Mouse (Mus musculus): Measurements from ENCODE around the gene Zscan22. TPM values are rescaled to one million over a fixed set of nuclear protein-coding genes. Genes with fewer than 3 reads are reported as not detected.
A peak's percentile ranks its signal among the peaks of the same experiment; 100 is the strongest.
"Not testable (repeated sequence)": the region's sequence is repeated elsewhere in the genome, so short reads cannot be mapped to it uniquely, and the experiment has no call there.

Gene Zscan22
- polyA plus RNA-seq, 1 experiment from 2014 or later = 4.4 TPM

DNA sequence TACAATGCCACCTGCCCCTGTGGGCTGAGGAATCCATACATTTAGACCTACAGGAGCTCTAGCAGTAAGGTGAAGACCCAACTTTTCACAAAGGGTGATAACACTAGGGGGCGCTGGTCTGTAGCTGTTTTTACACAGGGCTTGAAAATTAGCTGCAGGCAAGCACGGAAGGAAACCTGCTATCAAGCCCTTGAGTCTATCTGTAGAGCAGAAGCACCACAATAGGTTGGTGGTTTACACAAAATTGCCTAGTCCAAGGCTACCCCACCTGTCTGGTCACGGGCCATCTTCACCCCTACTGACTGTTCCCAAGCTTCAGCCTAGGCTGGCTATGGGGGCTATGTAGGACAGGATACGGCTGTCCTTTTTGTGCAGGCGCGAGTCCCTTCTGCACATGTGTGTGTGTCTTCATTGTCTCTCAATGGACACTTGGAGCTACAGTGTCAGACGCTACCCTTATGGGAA lies 11.9 kb downstream of the Zscan22 start:
- Histone ChIP-seq H3K36me3 (ENCODE audit: control insufficient read depth, insufficient read depth) (peaks cover 23% of the 10 kb centered on the region), H3K27me3 (replicated peaks; ENCODE audit: control insufficient read depth, insufficient read depth, low read length) (no peaks in the 10 kb centered on the region), H3K4me1 (replicated peaks; ENCODE audit: control insufficient read depth, insufficient read depth, low read length) (0 out of 2 replicates have a peak, but pooled peaks cover 3% of the 10 kb centered on the region), H3K4me3 (ENCODE audit: low read depth, low read length) (peak overlapping the region; percentile 55), H3K9ac (ENCODE audit: low read depth, low read length) (peak overlapping the region; percentile 71), H3K27ac (ENCODE audit: low read depth, low read length) (peak overlapping the region; percentile 93), H3K9me3 (ENCODE audit: control insufficient read depth) (no peaks in the 10 kb centered on the region), H3K4me2 (replicated peaks; ENCODE audit: low read depth) (peak overlapping the region; percentile 69)
- TF ChIP-seq CTCF (IDR thresholded peaks at IDR 0.05; ENCODE audit: low read depth) = peak; percentile 86
- peak; percentile 40 for ATAC-seq
- 38% methylated on average over 7 of the region's 7 CpGs for WGBS

DNA sequence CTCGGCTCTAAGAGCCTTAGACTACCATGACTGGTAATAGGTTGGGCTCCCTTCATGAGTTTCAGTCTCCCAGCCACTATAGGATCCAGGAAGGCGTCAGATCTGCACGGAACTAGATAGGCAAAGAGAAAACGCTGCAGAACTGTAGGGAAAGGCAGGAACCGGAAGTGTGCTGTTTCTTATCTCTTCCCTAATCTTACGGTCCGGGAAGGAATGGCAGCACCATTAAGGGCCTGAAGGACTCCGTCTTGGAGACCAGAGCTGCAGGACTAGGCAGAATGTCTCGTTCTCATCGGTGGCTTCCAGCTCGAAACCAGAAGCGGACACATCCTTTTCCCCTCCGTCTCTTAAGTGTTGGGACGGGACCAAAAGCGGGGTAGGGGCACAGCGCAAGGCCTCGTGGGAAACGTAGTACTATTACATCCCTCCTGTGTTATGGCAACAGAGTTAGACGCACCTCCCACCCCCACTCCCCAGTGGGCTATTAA lies 12.6 kb downstream of the Zscan22 start:
- 5% methylated on average over 19 of the region's 19 CpGs for WGBS
- Histone ChIP-seq H3K4me1 (replicated peaks; ENCODE audit: control insufficient read depth, insufficient read depth, low read length) (0 out of 2 replicates have a peak, but pooled peaks cover 3% of the 10 kb centered on the region), H3K9ac (ENCODE audit: low read depth, low read length) (peak overlapping the region; percentile 71), H3K27ac (ENCODE audit: low read depth, low read length) (peak overlapping the region; percentile 93), H3K9me3 (ENCODE audit: control insufficient read depth) (no peaks in the 10 kb centered on the region), H3K36me3 (ENCODE audit: control insufficient read depth, insufficient read depth) (peaks cover 22% of the 10 kb centered on the region), H3K4me2 (replicated peaks; ENCODE audit: low read depth) (peak overlapping the region; percentile 69), H3K4me3 (ENCODE audit: low read depth, low read length) (peak overlapping the region; percentile 55), H3K27me3 (replicated peaks; ENCODE audit: control insufficient read depth, insufficient read depth, low read length) (no peaks in the 10 kb centered on the region)
- peak; percentile 83 for ATAC-seq
- no peak for TF ChIP-seq CTCF (IDR thresholded peaks at IDR 0.05; ENCODE audit: low read depth)

DNA sequence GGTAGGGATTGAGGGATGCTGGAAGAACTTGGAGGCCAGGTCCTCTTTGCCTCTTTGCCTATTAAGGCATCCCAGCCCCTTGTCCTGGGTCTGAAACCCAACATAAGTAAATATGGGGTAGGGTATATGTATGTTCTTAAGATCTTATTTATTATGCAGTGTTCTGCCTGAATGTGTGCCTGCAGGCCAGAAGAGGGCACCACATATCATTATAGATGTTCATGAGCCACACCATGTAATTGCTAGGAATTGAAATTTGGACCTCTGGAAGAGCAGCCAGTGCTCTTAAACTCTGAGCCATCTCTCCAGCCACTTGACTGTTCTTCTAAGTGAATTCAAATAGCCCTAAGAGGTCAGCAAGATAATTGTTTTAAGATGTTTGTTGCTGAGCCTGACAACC lies 15.9 kb downstream of the Zscan22 start:
- peak; percentile 72 for TF ChIP-seq CTCF (IDR thresholded peaks at IDR 0.05; ENCODE audit: low read depth)
- no peak overlapping the region for H3K9ac ChIP-seq (ENCODE audit: low read depth, low read length)
- H3K27ac ChIP-seq (ENCODE audit: low read depth, low read length) = no peak overlapping the region
- no peak overlapping the region for H3K4me3 ChIP-seq (ENCODE audit: low read depth, low read length)
- H3K4me2 ChIP-seq (replicated peaks; ENCODE audit: low read depth) = no peak overlapping the region
- 0 out of 2 replicates have a peak, but pooled peaks cover 4% of the 10 kb centered on the region for H3K36me3 ChIP-seq (ENCODE audit: control insufficient read depth, insufficient read depth)
- ATAC-seq = no peak
- H3K27me3 ChIP-seq (replicated peaks; ENCODE audit: control insufficient read depth, insufficient read depth, low read length) = no peaks in the 10 kb centered on the region
- H3K4me1 ChIP-seq (replicated peaks; ENCODE audit: control insufficient read depth, insufficient read depth, low read length) = 0 out of 2 replicates have a peak, but pooled peaks cover 3% of the 10 kb centered on the region
- no peaks in the 10 kb centered on the region for H3K9me3 ChIP-seq (ENCODE audit: control insufficient read depth)

DNA sequence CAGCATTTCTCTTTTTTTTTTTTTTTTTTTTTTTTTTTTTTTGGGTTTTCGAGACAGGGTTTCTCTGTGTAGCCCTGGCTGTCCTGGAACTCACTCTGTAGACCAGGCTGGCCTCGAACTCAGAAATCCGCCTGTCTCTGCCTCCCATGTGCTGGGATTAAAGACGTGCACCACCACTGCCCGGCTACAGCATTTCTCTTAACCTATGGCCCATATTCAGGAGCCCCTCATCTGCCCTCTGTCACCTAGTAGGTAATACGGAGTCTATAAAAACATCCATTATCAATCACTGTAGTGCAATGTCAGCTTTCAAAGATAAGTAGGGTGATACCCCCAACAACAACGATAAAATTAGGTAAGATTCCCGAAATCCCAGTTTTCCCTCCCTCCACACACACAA lies 22.9 kb downstream of the Zscan22 start:
- H3K27me3 ChIP-seq (replicated peaks; ENCODE audit: control insufficient read depth, insufficient read depth, low read length); ATAC-seq; H3K9ac ChIP-seq (ENCODE audit: low read depth, low read length); H3K4me1 ChIP-seq (replicated peaks; ENCODE audit: control insufficient read depth, insufficient read depth, low read length); H3K4me2 ChIP-seq (replicated peaks; ENCODE audit: low read depth); H3K27ac ChIP-seq (ENCODE audit: low read depth, low read length); H3K9me3 ChIP-seq (ENCODE audit: control insufficient read depth); H3K4me3 ChIP-seq (ENCODE audit: low read depth, low read length): not testable (repeated sequence)
- 73% methylated on average over 7 of the region's 8 CpGs for WGBS
- peaks cover 18% of the 10 kb centered on the region for H3K36me3 ChIP-seq (ENCODE audit: control insufficient read depth, insufficient read depth)

DNA sequence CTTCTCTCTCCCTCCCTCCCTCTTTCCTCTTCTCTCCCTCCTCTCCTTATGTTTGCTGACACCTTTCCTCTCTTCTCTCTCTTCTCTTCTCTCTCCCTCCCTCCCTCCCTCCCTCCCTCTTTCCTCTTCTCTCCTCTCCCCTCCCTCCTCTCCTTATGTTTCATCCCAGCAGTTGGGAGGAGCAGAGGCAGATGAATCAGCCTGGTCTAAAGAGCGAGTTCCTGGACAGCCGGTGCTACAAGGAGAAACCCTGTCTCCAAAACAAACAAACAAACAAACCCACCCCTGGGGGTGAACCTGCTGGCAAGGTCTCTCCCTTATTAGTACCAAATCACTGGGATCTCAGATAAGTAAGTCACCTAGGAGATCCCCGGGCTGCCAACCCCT lies 23.7 kb downstream of the Zscan22 start:
- no peak for TF ChIP-seq CTCF (IDR thresholded peaks at IDR 0.05; ENCODE audit: low read depth)
- H3K9me3 ChIP-seq (ENCODE audit: control insufficient read depth) = no peaks in the 10 kb centered on the region
- H3K27me3 ChIP-seq (replicated peaks; ENCODE audit: control insufficient read depth, insufficient read depth, low read length) = no peaks in the 10 kb centered on the region
- peak overlapping the region; percentile 86 for H3K4me3 ChIP-seq (ENCODE audit: low read depth, low read length)
- 0% methylated on average over 3 of the region's 3 CpGs for WGBS
- H3K36me3 ChIP-seq (ENCODE audit: control insufficient read depth, insufficient read depth) = peaks cover 27% of the 10 kb centered on the region
- peak overlapping the region; percentile 66 for H3K9ac ChIP-seq (ENCODE audit: low read depth, low read length)
- H3K4me2 ChIP-seq (replicated peaks; ENCODE audit: low read depth) = peak overlapping the region; percentile 70
- peak overlapping the region; percentile 92 for H3K27ac ChIP-seq (ENCODE audit: low read depth, low read length)
- peak; percentile 3; the same call in 1 of the 2 replicates for ATAC-seq
- no peaks in the 10 kb centered on the region; the same call in 1 of the 2 replicates for H3K4me1 ChIP-seq (replicated peaks; ENCODE audit: control insufficient read depth, insufficient read depth, low read length)

DNA sequence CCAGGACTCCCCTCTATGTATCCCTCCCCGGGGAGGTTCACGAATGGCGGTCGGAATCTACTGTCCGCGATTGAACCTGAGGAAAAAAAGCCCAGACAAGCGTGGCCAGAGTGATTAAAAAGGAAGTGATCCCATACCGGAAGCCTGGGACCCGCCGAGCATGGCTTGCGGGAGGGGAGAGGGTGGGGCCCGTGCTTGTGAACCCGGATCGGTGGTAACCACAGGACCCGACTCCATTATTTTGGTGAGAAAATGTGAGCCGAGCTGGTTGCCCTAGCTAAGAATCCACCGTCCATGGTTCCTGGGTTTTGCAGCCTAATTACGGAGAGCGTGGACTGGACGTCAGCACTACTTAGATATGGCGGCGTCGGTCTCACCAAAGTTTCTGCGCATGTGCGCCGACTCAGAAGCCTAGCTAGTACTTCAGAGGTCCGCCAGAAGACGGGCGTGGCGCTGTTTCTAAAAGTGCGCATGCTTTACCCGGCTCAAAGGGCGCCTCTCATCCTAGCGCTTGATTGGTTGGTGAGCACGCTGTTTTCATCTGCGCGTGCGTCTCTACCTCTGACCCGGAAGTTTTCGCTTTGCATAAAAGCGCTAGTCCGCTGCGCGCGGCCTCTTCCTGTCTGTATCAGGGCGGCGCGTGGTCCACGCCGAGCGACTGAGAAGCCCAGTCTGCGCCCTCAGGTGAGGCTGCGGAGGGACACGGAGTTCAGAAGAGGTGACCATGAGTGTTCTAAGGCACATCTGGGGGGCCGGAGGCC lies 24.3 kb downstream of the Zscan22 start, which contains the start of gene Rps5:
TSS of gene Rps5 (plus strand) at position 586 of the 761 bp plus-strand sequence.
- ATAC-seq = peak; percentile 98
- no peaks in the 10 kb centered on the region for H3K9me3 ChIP-seq (ENCODE audit: control insufficient read depth)
- H3K27ac ChIP-seq (ENCODE audit: low read depth, low read length) = peak within 1 kb of the TSS; percentile 92
- WGBS = under 1% methylated on average over 55 of the region's 55 CpGs
- H3K36me3 ChIP-seq (ENCODE audit: control insufficient read depth, insufficient read depth) = peaks cover 32% of the 10 kb centered on the region
- peak within 1 kb of the TSS; percentile 89 for H3K9ac ChIP-seq (ENCODE audit: low read depth, low read length)
- H3K4me3 ChIP-seq (ENCODE audit: low read depth, low read length) = peak within 1 kb of the TSS; percentile 86
- H3K4me1 ChIP-seq (replicated peaks; ENCODE audit: control insufficient read depth, insufficient read depth, low read length) = no peaks in the 10 kb centered on the region; the same call in 1 of the 2 replicates
- H3K27me3 ChIP-seq (replicated peaks; ENCODE audit: control insufficient read depth, insufficient read depth, low read length) = no peaks in the 10 kb centered on the region
- H3K4me2 ChIP-seq (replicated peaks; ENCODE audit: low read depth) = peak within 1 kb of the TSS; percentile 82
- TF ChIP-seq CTCF (IDR thresholded peaks at IDR 0.05; ENCODE audit: low read depth) = peak; percentile 88
